Mouse (Mus musculus) heart, embryonic 15.5 days (tissue): ENCODE measurements around the gene Rhbdl2. TPM values are rescaled to one million over a fixed set of nuclear protein-coding genes. Genes with fewer than 3 reads are reported as not detected.

ENCODE experiments used
- ATAC-seq: fragments of 200-750 bp; cut with Nextera tagmentation; replicated peaks from 2 replicates; pipeline ENCODE4 v1.8.0; 2017; ENCODE audit warnings: low read depth, moderate TSS enrichment; ENCODE audit not compliant: insufficient number of reproducible peaks, insufficient read depth, low FRiP score
- H3K27ac ChIP-seq: fragments of 300-500 bp; sonication (generic); 2 replicates; pipeline ENCODE4 v1.5.1; 2015; ENCODE audit warnings: mild to moderate bottlenecking, inconsistent platforms
- H3K27me3 ChIP-seq: fragments of 300-500 bp; sonication (generic); 2 replicates; pipeline ENCODE4 v1.6.1; 2015; ENCODE audit warnings: inconsistent platforms
- H3K36me3 ChIP-seq: fragments of 300-500 bp; sonication (generic); 2 replicates; pipeline ENCODE4 v1.6.1; 2015; ENCODE audit warnings: mild to moderate bottlenecking, inconsistent platforms
- H3K4me1 ChIP-seq: fragments of 300-500 bp; sonication (generic); replicated peaks from 2 replicates; pipeline ENCODE4 v1.6.1; 2015; ENCODE audit warnings: inconsistent platforms
- H3K4me2 ChIP-seq: fragments of 300-500 bp; sonication (generic); 2 replicates; pipeline ENCODE4 v1.6.1; 2015; ENCODE audit warnings: inconsistent platforms, mild to moderate bottlenecking, moderate library complexity
- H3K4me3 ChIP-seq: fragments of 300-500 bp; sonication (generic); 2 replicates; pipeline ENCODE4 v1.5.1; 2015; ENCODE audit warnings: mild to moderate bottlenecking, inconsistent platforms
- H3K9ac ChIP-seq: fragments of 300-500 bp; sonication (generic); 2 replicates; pipeline ENCODE4 v1.6.1; 2015; ENCODE audit warnings: mild to moderate bottlenecking, inconsistent platforms
- H3K9me3 ChIP-seq: fragments of 300-500 bp; sonication (generic); replicated peaks from 2 replicates; pipeline ENCODE4 v1.6.1; 2016; ENCODE audit warnings: inconsistent platforms
- WGBS: fragments of 180-500 bp; shearing (Covaris S2); methylation state at CpG from one replicate; pipeline ENCODE4 v1.1.7; 2015; ENCODE audit warnings: mixed read lengths; 5-methylcytosine and 5-hydroxymethylcytosine counted together
- polyA plus RNA-seq: library from polyadenylated mRNA; unstranded; fragments of >200 nt; fragmentation: Nextera tagmentation; extraction: Ambion mirVana; gene quantifications from 2 replicates; pipeline ENCODE4 v1.2.1, GENCODE M21; 2015

Rhbdl2 gene
- polyA plus RNA-seq, result 1.5 and 4.7 TPM in 2 replicates

GRCm38 (mm10) chr4:123787191-123787985, at the start of gene Rhbdl2:
Rhbdl2 (plus strand) TSS chr4:123787874.
- Histone ChIP-seq H3K4me3 (peak within 1 kb of the TSS; percentile 31), H3K4me1 (peaks cover 14% of the 10 kb centered on the region), H3K27me3 (no peaks in the 10 kb centered on the region), H3K4me2 (peak within 1 kb of the TSS; percentile 61), H3K9ac (peak within 1 kb of the TSS; percentile 21), H3K9me3 (no peaks in the 10 kb centered on the region), H3K36me3 (no peaks in the 10 kb centered on the region), H3K27ac (peak within 1 kb of the TSS; percentile 37)
- ATAC-seq, result peak; percentile 94
- WGBS, result 20% methylated on average over 12 of the region's 12 CpGs

GRCm38 (mm10) chr4:123738708-123739107, 49.0 kb upstream of the Rhbdl2 start:
- H3K27ac ChIP-seq, result no peak overlapping the region
- no peaks in the 10 kb centered on the region for H3K27me3 ChIP-seq
- H3K4me1 ChIP-seq, result no peaks in the 10 kb centered on the region
- no peak overlapping the region for H3K9ac ChIP-seq
- ATAC-seq, result no peak
- H3K9me3 ChIP-seq, result no peaks in the 10 kb centered on the region
- H3K4me2 ChIP-seq, result no peak overlapping the region
- H3K4me3 ChIP-seq, result no peak overlapping the region
- peaks cover 59% of the 10 kb centered on the region for H3K36me3 ChIP-seq
- 93% methylated on average over 4 of the region's 4 CpGs for WGBS

DNA sequence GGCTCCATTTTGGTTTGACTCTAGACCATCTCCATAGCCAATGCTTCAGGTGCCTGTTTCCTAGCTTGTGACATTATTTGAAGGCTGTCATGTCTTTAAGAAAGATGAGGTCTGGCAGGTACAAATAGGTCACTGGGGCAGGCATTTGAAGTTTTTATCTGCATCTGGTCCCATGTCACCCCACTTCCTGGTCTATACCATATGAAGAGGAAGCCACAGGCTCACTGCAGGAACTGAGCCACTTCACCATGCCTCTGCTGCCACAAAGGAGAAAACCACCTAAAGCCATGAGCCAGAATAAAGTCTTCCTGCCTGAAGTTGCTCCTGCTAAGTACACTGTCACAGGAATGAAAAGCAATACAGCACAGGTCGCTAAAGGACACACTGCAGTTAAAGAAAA, 44.8 kb upstream of the Rhbdl2 start:
- Histone ChIP-seq H3K4me3 (no peak overlapping the region), H3K36me3 (peaks cover 44% of the 10 kb centered on the region), H3K4me2 (no peak overlapping the region), H3K4me1 (peaks cover 4% of the 10 kb centered on the region; the same call in 1 of the 2 replicates), H3K27me3 (no peaks in the 10 kb centered on the region), H3K9me3 (no peaks in the 10 kb centered on the region), H3K9ac (no peak overlapping the region), H3K27ac (no peak overlapping the region)
- WGBS, result 88% methylated on average over 1 of the region's 1 CpGs
- no peak for ATAC-seq

DNA sequence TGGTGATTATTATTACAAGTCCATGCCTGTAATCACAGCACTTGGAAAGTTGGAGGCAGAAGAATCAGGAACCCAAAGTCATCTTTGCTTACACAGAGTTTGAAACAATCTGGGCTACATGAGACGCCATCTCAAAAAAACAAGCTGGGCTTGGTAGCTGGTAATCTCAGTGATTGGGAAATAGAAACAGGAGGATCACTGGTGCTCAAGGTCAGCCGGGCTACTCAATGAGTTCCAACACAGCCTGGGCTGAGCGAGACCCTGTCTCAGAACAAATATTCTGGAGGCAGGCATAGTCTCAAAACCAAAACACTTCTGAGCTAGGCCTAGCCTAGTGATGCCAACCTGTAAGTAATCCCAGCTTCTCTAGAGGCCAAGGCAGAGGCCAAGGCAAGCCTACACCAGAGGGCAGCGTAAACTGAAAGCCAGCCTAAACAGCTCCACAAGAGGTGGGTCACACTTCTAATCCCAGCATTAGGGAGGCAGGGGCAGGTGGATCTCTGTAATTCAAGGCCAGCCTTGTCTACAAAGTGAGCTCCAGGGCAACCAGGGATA, 42.4 kb upstream of the Rhbdl2 start:
- Histone ChIP-seq H3K27ac (no peak overlapping the region), H3K4me2 (no peak overlapping the region), H3K27me3 (no peaks in the 10 kb centered on the region), H3K9me3 (no peaks in the 10 kb centered on the region), H3K4me3 (no peak overlapping the region), H3K9ac (no peak overlapping the region), H3K4me1 (peaks cover 14% of the 10 kb centered on the region), H3K36me3 (peaks cover 21% of the 10 kb centered on the region)
- WGBS, result 94% methylated on average over 4 of the region's 4 CpGs
- no peak for ATAC-seq

DNA sequence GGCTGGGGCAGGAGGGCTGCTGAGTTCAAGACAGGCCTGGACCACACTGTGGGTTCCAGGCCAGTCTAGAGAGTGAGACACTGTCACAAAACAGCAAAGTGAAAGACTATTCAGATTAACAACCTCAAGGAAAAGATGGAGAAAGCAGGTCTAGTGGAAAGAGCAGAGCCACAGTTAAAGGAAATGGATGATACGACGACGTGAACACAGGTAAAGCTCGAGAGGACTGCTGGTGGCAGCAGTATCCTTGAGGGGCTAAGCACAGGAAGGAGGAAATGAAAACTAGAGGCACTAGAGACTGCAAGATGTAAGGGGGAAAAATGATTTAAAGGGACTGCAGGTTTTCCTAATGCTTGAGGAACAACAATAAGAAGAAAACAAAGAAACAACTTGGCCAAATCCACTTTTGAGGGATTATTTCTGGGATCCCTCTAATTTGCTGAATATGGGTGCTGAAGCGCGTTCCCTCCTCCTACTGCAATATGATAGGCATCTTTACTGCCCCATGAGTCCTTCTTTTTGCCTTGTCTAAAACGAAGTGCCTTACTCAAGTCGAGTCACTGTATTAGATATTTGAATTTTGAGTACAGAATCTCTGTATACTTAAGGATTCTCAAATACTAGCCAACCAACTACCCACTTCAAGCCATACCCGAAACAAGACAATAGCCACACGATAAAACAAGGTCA, 38.8 kb upstream of the Rhbdl2 start:
- Histone ChIP-seq H3K27me3 (no peaks in the 10 kb centered on the region), H3K9ac (peak overlapping the region; percentile 85), H3K27ac (peak overlapping the region; percentile 90), H3K4me1 (peaks cover 14% of the 10 kb centered on the region), H3K36me3 (no peaks in the 10 kb centered on the region), H3K9me3 (no peaks in the 10 kb centered on the region), H3K4me3 (peak overlapping the region; percentile 72), H3K4me2 (peak overlapping the region; percentile 86)
- no peak for ATAC-seq
- WGBS, result 9% methylated on average over 10 of the region's 10 CpGs

DNA sequence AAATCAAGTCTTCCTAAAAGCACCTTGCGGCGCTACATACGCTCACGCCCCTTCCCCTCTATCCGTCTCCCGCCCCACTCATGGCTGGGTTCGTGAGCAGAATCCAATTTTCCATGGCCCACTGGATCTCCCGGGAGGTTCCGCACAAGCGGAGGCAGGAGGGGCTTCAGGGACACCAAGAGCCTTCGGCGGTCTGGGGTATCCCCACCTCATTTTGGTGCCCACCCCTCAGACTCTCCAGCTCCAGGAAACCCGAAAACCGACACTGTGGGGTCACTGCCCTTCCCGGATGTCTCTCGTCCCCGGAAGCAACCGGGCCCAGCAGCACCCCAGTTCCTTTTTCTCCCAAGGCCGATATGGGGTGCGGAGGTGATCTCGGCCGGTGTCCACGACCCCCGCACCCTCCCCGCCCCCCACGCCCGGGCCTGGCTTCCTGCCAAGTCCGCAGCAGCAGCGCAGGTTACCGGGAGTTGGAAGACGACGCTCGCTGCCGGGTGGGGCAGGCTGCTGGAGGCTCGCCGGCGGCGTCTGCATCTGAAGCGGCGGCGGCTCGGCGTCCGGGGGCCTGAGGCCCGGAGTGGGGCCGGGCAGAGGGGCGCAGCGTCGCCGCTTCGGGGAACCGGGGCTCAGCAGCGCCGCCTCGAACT, 38.1 kb upstream of the Rhbdl2 start:
- under 1% methylated on average over 46 of the region's 55 CpGs for WGBS

GRCm38 (mm10) chr4:123750152-123750651, 37.5 kb upstream of the Rhbdl2 start, which contains the start of gene Akirin1:
Akirin1 (minus strand) TSS chr4:123750345.
- Histone ChIP-seq H3K27me3 (no peaks in the 10 kb centered on the region), H3K4me3 (peak within 1 kb of the TSS; percentile 72), H3K9ac (peak within 1 kb of the TSS; percentile 85), H3K27ac (peak within 1 kb of the TSS; percentile 90), H3K4me1 (peaks cover 13% of the 10 kb centered on the region), H3K36me3 (no peaks in the 10 kb centered on the region), H3K9me3 (no peaks in the 10 kb centered on the region), H3K4me2 (peak within 1 kb of the TSS; percentile 86)
- 0% methylated on average over 42 of the region's 46 CpGs for WGBS
- peak; percentile 99 for ATAC-seq

More for the DNA sequence above, 38.1 kb upstream of the Rhbdl2 start:
- H3K4me2 ChIP-seq, result peak overlapping the region; percentile 86
- peak overlapping the region; percentile 72 for H3K4me3 ChIP-seq
- H3K27ac ChIP-seq, result peak overlapping the region; percentile 90
- no peaks in the 10 kb centered on the region for H3K27me3 ChIP-seq
- peak overlapping the region; percentile 85 for H3K9ac ChIP-seq
- H3K9me3 ChIP-seq, result no peaks in the 10 kb centered on the region
- peaks cover 14% of the 10 kb centered on the region for H3K4me1 ChIP-seq
- H3K36me3 ChIP-seq, result no peaks in the 10 kb centered on the region
- peak; percentile 66 for ATAC-seq

GRCm38 (mm10) chr4:123750707-123751312, 36.9 kb upstream of the Rhbdl2 start:
- no peaks in the 10 kb centered on the region for H3K36me3 ChIP-seq
- no peaks in the 10 kb centered on the region for H3K9me3 ChIP-seq
- ATAC-seq, result no peak
- no peaks in the 10 kb centered on the region for H3K27me3 ChIP-seq
- H3K27ac ChIP-seq, result peak overlapping the region; percentile 62
- peak overlapping the region; percentile 72 for H3K4me3 ChIP-seq
- H3K4me1 ChIP-seq, result peaks cover 10% of the 10 kb centered on the region
- H3K9ac ChIP-seq, result peak overlapping the region; percentile 50
- H3K4me2 ChIP-seq, result peak overlapping the region; percentile 86
- under 1% methylated on average over 8 of the region's 8 CpGs for WGBS

GRCm38 (mm10) chr4:123758306-123758705, 29.4 kb upstream of the Rhbdl2 start:
- Histone ChIP-seq H3K9ac (no peak overlapping the region), H3K9me3 (no peaks in the 10 kb centered on the region), H3K27ac (no peak overlapping the region), H3K27me3 (no peaks in the 10 kb centered on the region), H3K36me3 (no peaks in the 10 kb centered on the region), H3K4me3 (no peak overlapping the region), H3K4me2 (no peak overlapping the region), H3K4me1 (no peaks in the 10 kb centered on the region)
- WGBS, result 44% methylated on average over 4 of the region's 4 CpGs
- no peak for ATAC-seq

DNA sequence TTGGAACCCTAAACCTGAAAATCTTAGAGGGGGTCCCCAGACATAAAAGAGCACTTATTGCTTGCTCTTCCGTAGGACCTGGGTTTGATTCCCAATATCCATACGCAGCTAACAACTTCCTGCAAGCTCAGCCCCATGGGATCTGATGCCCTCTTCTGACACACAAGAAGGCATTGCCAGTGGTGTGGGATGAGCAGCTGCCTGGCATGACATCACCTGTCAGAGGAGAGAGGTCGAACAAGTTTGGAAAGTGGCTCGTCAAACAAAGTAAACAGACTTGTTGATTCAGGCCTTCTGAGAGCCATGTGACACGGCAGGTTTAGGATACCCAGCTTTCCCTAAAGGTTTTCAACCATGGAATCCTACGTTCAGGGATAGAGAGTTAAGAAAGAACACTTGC, 22.6 kb upstream of the Rhbdl2 start:
- H3K4me2 ChIP-seq, result no peak overlapping the region
- no peak for ATAC-seq
- WGBS, result 65% methylated on average over 6 of the region's 6 CpGs

More for the DNA sequence above, 22.6 kb upstream of the Rhbdl2 start:
- Histone ChIP-seq H3K27me3 (no peaks in the 10 kb centered on the region), H3K9ac (no peak overlapping the region), H3K36me3 (no peaks in the 10 kb centered on the region), H3K9me3 (no peaks in the 10 kb centered on the region), H3K27ac (no peak overlapping the region), H3K4me3 (no peak overlapping the region), H3K4me1 (no peaks in the 10 kb centered on the region)
